Mouse (Mus musculus) layer of hippocampus, adult 8-10 months (tissue): Measurements from ENCODE around the gene H2afb1. TPM values are rescaled to one million over a fixed set of nuclear protein-coding genes. Genes with fewer than 3 reads are reported as not detected.
"Not testable (repeated sequence)": the region's sequence is repeated elsewhere in the genome, so short reads cannot be mapped to it uniquely, and the experiment has no call there.

Experiments used
- DNase-seq, 2 experiments: peaks; one replicate each; pipeline ENCODE4 v3.0.0; 2022; ENCODE audit warnings: low spot score in 2 of 2
- total RNA-seq, 4 experiments: library from RNA; stranded (reverse); gene quantifications; 2 replicates each; pipeline ENCODE4 v1.2.4; 2022

The H2afb1 gene
- total RNA-seq, result not detected

- DNase-seq, result not testable (repeated sequence)
Observed at GRCm38 (mm10) chrX:117014457-117014856, at the start of gene H2afb1. TSS of gene H2afb1 (plus strand) at chrX:117014757.

- DNase-seq, result peak; percentile 2
Observed at GRCm38 (mm10) chrX:117036085-117036484, 21.5 kb downstream of the H2afb1 start.
